Mouse (Mus musculus) kidney, postnatal 0 days (tissue): ENCODE measurements around the gene Rflna. TPM values are rescaled to one million over a fixed set of nuclear protein-coding genes. Genes with fewer than 3 reads are reported as not detected.

Source experiments
- ATAC-seq: fragments of 200-750 bp; cut with Nextera tagmentation; replicated peaks from 2 replicates; pipeline ENCODE4 v1.8.0; 2017; ENCODE audit warnings: low read depth, moderate number of reproducible peaks, moderate TSS enrichment, moderate library complexity; ENCODE audit not compliant: low FRiP score
- DNase-seq: peaks from one replicate; pipeline ENCODE4 v3.0.0-alpha.2; 2016; ENCODE audit warnings: low spot score
- H3K27ac ChIP-seq: fragments of 300-500 bp; sonication (generic); 2 replicates; pipeline ENCODE4 v1.5.1; 2014; ENCODE audit warnings: mild to moderate bottlenecking
- H3K27me3 ChIP-seq: fragments of 300-500 bp; sonication (generic); 2 replicates; pipeline ENCODE4 v1.6.1; 2014; ENCODE audit warnings: low read length, mixed read lengths; ENCODE audit not compliant: insufficient read depth
- H3K36me3 ChIP-seq: fragments of 300-500 bp; sonication (generic); 2 replicates; pipeline ENCODE4 v1.6.1; 2014; ENCODE audit warnings: low read length, mixed read lengths; ENCODE audit not compliant: insufficient read depth
- H3K4me1 ChIP-seq: fragments of 300-500 bp; sonication (generic); replicated peaks from 2 replicates; pipeline ENCODE4 v1.6.1; 2014; ENCODE audit warnings: antibody characterized with exemption, low read length, mixed read lengths; ENCODE audit not compliant: insufficient read depth
- H3K4me2 ChIP-seq: fragments of 300-500 bp; sonication (generic); 2 replicates; pipeline ENCODE4 v1.6.1; 2014; ENCODE audit warnings: mild to moderate bottlenecking, low read length, moderate library complexity, mixed read lengths
- H3K4me3 ChIP-seq: fragments of 300-500 bp; sonication (generic); replicated peaks from 2 replicates; pipeline ENCODE4 v1.5.1; 2014; ENCODE audit warnings: low read depth, low read length
- H3K9ac ChIP-seq: fragments of 300-500 bp; sonication (generic); 2 replicates; pipeline ENCODE4 v1.6.1; 2014; ENCODE audit warnings: low read depth, low read length
- H3K9me3 ChIP-seq: fragments of 300-500 bp; sonication (generic); replicated peaks from 2 replicates; pipeline ENCODE4 v1.6.1; 2016; ENCODE audit warnings: low read length, inconsistent platforms, mixed read lengths
- CTCF ChIP-seq: IDR thresholded peaks from 2 replicates; pipeline ENCODE4 v1.5.1; 2016; ENCODE audit warnings: antibody characterized with exemption, low read depth, mild to moderate bottlenecking, moderate library complexity
- WGBS: fragments of 180-500 bp; shearing (Covaris S2); extraction: QIAGEN DNeasy Blood & Tissue Kit; methylation state at CpG from one replicate; pipeline ENCODE4 v1.1.7; 2014; 5-methylcytosine and 5-hydroxymethylcytosine counted together
- polyA plus RNA-seq: library from polyadenylated mRNA; unstranded; fragments of >200 nt; fragmentation: Nextera tagmentation; extraction: Ambion mirVana; gene quantifications from 2 replicates; pipeline ENCODE4 v1.2.1, GENCODE M21; 2015

Gene Rflna
- polyA plus RNA-seq, 1 experiment from 2014 or later, result 8.5 TPM

DNA sequence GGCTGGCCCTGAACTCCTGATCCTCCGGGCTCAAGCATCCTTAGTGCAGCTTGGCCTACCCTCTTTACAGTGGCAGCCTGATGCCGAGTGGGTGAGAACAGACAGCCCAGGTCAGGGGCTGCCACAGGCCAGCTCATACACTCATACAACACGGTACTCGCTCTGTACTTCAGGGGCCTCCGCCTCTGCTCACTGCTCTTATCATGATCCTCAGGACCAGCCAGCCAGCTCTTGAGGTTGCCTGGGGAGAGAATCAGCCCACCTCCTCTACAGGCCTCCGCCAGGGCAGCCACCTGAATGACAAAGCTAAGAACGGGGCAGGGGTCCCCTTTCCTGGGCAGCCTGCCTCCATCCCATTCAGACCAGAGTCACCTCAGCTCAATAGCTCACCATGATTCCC, 50.6 kb downstream of the Rflna start:
- Histone ChIP-seq H3K4me3 (no peak overlapping the region), H3K9ac (no peak overlapping the region), H3K9me3 (no peaks in the 10 kb centered on the region), H3K4me2 (no peak overlapping the region), H3K27ac (no peak overlapping the region), H3K27me3 (no peaks in the 10 kb centered on the region), H3K4me1 (peaks cover 36% of the 10 kb centered on the region), H3K36me3 (peaks cover 42% of the 10 kb centered on the region)
- ATAC-seq, result no peak
- 87% methylated on average over 7 of the region's 7 CpGs for WGBS
- no peak for TF ChIP-seq CTCF
- no peak for DNase-seq

DNA sequence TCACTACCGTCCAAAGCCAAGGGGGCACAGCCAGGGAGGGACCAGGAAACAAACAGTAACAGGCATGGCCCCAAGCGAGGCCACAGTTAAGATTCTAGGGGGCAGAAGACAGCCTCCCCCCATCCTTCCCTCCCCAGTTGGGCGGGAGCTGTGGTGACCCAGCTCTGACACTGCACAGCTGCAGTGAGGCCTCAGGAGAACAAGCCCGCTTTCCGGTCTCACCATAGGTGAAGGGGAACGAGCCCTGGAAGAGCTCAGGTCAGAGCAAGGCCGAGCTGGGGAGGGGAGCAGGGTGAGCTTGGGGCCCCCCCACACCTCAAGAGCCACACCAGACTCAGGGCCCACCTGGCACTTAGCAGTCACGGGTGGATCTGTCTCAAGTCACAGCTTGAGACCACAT, 52.9 kb downstream of the Rflna start:
- 31% methylated on average over 8 of the region's 8 CpGs for WGBS
- peak overlapping the region; percentile 4; the same call in 1 of the 2 replicates for H3K9ac ChIP-seq
- ATAC-seq (no peak), DNase-seq (no peak)
- H3K4me2 ChIP-seq, result peak overlapping the region; percentile 58; the same call in 1 of the 2 replicates
- H3K9me3 ChIP-seq, result no peaks in the 10 kb centered on the region
- H3K4me1 ChIP-seq, result peaks cover 47% of the 10 kb centered on the region
- H3K36me3 ChIP-seq, result peaks cover 28% of the 10 kb centered on the region; the same call in 1 of the 2 replicates
- no peaks in the 10 kb centered on the region for H3K27me3 ChIP-seq
- H3K4me3 ChIP-seq, result no peak overlapping the region
- H3K27ac ChIP-seq, result no peak overlapping the region
- no peak for TF ChIP-seq CTCF

DNA sequence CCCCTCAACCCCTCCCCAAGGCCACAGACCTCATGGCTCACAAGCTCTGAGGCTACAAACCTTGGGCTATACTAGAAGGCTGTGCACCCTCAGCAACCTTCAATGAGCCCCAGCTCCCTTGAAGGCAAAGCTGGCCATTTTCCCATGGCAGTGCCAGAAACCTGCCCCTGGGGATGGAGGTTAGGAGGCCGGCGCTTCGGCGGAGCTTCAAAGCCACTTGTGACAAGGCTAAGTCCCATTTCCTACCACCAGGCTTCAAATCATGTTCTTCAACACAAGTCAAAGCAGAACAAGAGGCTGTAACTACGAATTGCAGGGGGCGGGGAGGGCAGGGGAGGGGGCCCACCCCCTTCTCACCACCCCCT, 53.3 kb downstream of the Rflna start:
- Histone ChIP-seq H3K4me3 (no peak overlapping the region), H3K9ac (peak overlapping the region; percentile 4; the same call in 1 of the 2 replicates), H3K9me3 (no peaks in the 10 kb centered on the region), H3K36me3 (peaks cover 24% of the 10 kb centered on the region; the same call in 1 of the 2 replicates), H3K27ac (peak overlapping the region; percentile 81; the same call in 1 of the 2 replicates), H3K27me3 (no peaks in the 10 kb centered on the region), H3K4me2 (peak overlapping the region; percentile 58), H3K4me1 (peaks cover 47% of the 10 kb centered on the region)
- ATAC-seq, result no peak
- peak; percentile 33 for DNase-seq
- WGBS, result 30% methylated on average over 6 of the region's 6 CpGs
- no peak for TF ChIP-seq CTCF

GRCm38 (mm10) chr5:125056696-125057554, 53.9 kb downstream of the Rflna start:
- Histone ChIP-seq H3K4me3 (peak overlapping the region; percentile 21; the same call in 1 of the 2 replicates), H3K4me2 (peak overlapping the region; percentile 58), H3K4me1 (peaks cover 47% of the 10 kb centered on the region), H3K9ac (no peak overlapping the region), H3K27ac (peak overlapping the region; percentile 81), H3K27me3 (no peaks in the 10 kb centered on the region), H3K9me3 (no peaks in the 10 kb centered on the region), H3K36me3 (peaks cover 26% of the 10 kb centered on the region; the same call in 1 of the 2 replicates)
- 11% methylated on average over 19 of the region's 19 CpGs for WGBS
- TF ChIP-seq CTCF, result no peak
- ATAC-seq, result peak; percentile 26; the same call in 1 of the 2 replicates
- peak; percentile 72 for DNase-seq

DNA sequence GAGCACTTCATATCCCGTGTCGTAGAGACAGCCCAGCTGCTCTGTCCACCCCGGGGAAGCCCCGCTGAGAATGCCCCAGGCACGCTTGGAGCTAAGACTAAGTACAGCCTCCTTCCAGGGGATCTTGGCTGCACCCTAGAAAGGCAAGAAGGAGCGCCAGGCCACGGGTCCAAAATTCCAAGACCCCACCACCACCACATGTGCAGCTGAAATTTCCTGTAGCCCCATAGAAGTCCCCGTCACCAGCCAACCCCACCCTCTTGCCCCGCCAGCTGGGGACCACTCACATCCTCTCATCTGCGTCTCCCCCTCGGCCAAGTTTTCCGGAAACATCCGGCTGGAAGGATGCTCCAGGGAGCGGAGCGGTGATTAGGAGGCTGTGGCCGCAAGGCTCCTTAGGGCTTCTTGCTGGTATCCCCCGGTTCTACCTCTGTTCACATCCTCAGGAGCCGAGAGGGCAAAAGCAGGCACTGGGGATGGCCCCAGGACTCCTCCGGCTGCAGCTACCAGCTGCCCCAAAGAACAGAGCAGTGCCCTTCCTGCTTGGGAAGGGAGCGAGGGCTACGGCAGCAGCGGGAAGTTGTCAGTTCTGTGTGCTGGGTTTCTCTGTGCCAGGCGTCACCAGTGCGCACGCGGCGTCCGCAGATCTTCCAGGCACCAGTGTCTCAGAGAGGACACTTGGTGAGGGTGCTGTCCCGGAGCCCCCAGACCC, 54.7 kb downstream of the Rflna start:
- WGBS, result 10% methylated on average over 29 of the region's 29 CpGs
- Histone ChIP-seq H3K4me3 (peak overlapping the region; percentile 21), H3K9me3 (no peaks in the 10 kb centered on the region), H3K4me2 (peak overlapping the region; percentile 58), H3K27ac (peak overlapping the region; percentile 81), H3K36me3 (peaks cover 23% of the 10 kb centered on the region; the same call in 1 of the 2 replicates), H3K27me3 (no peaks in the 10 kb centered on the region), H3K9ac (peak overlapping the region; percentile 44; the same call in 1 of the 2 replicates), H3K4me1 (peaks cover 47% of the 10 kb centered on the region)
- ATAC-seq, result no peak
- no peak for TF ChIP-seq CTCF
- DNase-seq, result peak; percentile 62

DNA sequence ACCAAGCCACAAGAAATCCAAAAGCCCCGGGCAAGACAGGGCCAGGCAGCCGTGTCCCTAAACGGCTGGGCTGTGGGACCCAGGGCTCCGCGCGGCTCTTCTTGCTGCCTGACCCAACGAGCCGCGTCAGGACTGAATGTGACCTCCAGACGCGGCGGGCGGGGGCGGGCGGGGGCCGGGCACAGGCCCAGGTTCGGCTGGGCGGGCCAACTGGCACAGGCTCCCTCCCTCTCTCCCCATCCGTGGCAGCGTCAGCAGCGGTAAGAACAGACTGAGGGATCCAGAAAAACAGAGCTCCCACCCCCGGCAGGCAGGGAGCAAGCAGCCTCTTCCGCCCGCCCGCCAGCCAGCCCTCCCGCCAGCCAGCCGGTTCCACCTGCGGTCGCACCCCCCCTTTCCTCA, 55.2 kb downstream of the Rflna start:
- ATAC-seq (peak; percentile 58), DNase-seq (peak; percentile 81)
- Histone ChIP-seq H3K36me3 (peaks cover 21% of the 10 kb centered on the region; the same call in 1 of the 2 replicates), H3K27ac (peak overlapping the region; percentile 81), H3K4me1 (peaks cover 47% of the 10 kb centered on the region), H3K4me3 (peak overlapping the region; percentile 21), H3K27me3 (no peaks in the 10 kb centered on the region), H3K4me2 (peak overlapping the region; percentile 58), H3K9me3 (no peaks in the 10 kb centered on the region), H3K9ac (peak overlapping the region; percentile 44; the same call in 1 of the 2 replicates)
- WGBS, result 2% methylated on average over 28 of the region's 29 CpGs
- TF ChIP-seq CTCF, result no peak

Other genes with a start within 250 kb of the Rflna start
- 6.6 and 7.8 TPM in 2 replicates for gene Ccdc92, start 140.8 kb upstream of the Rflna start, polyA plus RNA-seq
- gene Zfp664, start 140.5 kb upstream of the Rflna start, polyA plus RNA-seq, result 92.8 and 93.8 TPM in 2 replicates
- 14.6 and 15.5 TPM in 2 replicates for gene Ncor2, start 176.0 kb downstream of the Rflna start, polyA plus RNA-seq